Mouse (Mus musculus): ENCODE results near the gene Gzmf. TPM values are rescaled to one million over a fixed set of nuclear protein-coding genes. Genes with fewer than 3 reads are reported as not detected.
"Not testable (repeated sequence)": the region's sequence is repeated elsewhere in the genome, so short reads cannot be mapped to it uniquely, and the experiment has no call there.

Gzmf gene
- total and polyA plus RNA-seq, 3 experiments, result not detected

- TF ChIP-seq SMC3 (IDR thresholded peaks at IDR 0.05; ENCODE audit: low read depth, low read length), result peak; percentile 55
- peak; percentile 28 to 53 (median 51); a peak in 5 of 6 replicates for TF ChIP-seq CTCF (IDR thresholded peaks at IDR 0.05 in 2 of 3, conservative IDR thresholded peaks at IDR 0.05 in 1 of 3; ENCODE audit: control insufficient read depth in 1 of 3, insufficient read depth in 1 of 3, low read depth in 2 of 3, low read length in 3 of 3, poor library complexity in 1 of 3, severe bottlenecking in 1 of 3)
- peak; percentile 7 for TF ChIP-seq RAD21 (IDR thresholded peaks at IDR 0.05; ENCODE audit: low read depth, low read length)
- H3K9ac ChIP-seq (ENCODE audit: control insufficient read depth, low read depth, low read length, poor library complexity, severe bottlenecking); H3K4me3 ChIP-seq (ENCODE audit: control insufficient read depth in 1 of 2, insufficient read depth in 1 of 2, low read depth in 2 of 2, low read length in 2 of 2); H3K36me3 ChIP-seq (ENCODE audit: control insufficient read depth in 1 of 2, insufficient read depth in 2 of 2, low read length in 2 of 2); H3K27me3 ChIP-seq (ENCODE audit: control insufficient read depth in 1 of 2, insufficient read depth in 2 of 2, low read length in 2 of 2); H3K4me1 ChIP-seq (ENCODE audit: control insufficient read depth in 1 of 2, insufficient read depth in 2 of 2, low read length in 2 of 2); H3K27ac ChIP-seq (ENCODE audit: control insufficient read depth, low read depth, low read length); H3K79me2 ChIP-seq (ENCODE audit: control insufficient read depth, insufficient read depth, low read length, poor library complexity); H3K9me3 ChIP-seq (replicated peaks; ENCODE audit: insufficient read depth, low read length): not testable (repeated sequence)
- peak; percentile 41 for DNase-seq (ENCODE audit: low read depth, low spot score)
These were observed 6.2 kb downstream of the Gzmf start for GRCm38 (mm10) chr14:56205021-56205420.

GRCm38 (mm10) chr14:56203975-56204374, 7.2 kb downstream of the Gzmf start:
- Histone ChIP-seq H3K27me3 (ENCODE audit: control insufficient read depth in 1 of 2, insufficient read depth in 2 of 2, low read length in 2 of 2) (peaks cover 6 to 7% of the 10 kb centered on the region in 2 experiments), H3K36me3 (ENCODE audit: control insufficient read depth in 1 of 2, insufficient read depth in 2 of 2, low read length in 2 of 2) (no peaks in the 10 kb centered on the region), H3K9me3 (replicated peaks; ENCODE audit: insufficient read depth, low read length) (no peaks in the 10 kb centered on the region), H3K4me1 (ENCODE audit: control insufficient read depth in 1 of 2, insufficient read depth in 2 of 2, low read length in 2 of 2) (no peaks in the 10 kb centered on the region), H3K79me2 (ENCODE audit: control insufficient read depth, insufficient read depth, low read length, poor library complexity) (no peaks in the 10 kb centered on the region), H3K27ac (ENCODE audit: control insufficient read depth, low read depth, low read length) (no peak overlapping the region), H3K9ac (ENCODE audit: control insufficient read depth, low read depth, low read length, poor library complexity, severe bottlenecking) (no peak overlapping the region), H3K4me3 (ENCODE audit: control insufficient read depth in 1 of 2, insufficient read depth in 1 of 2, low read depth in 2 of 2, low read length in 2 of 2) (no peak overlapping the region)
- peak; percentile 67 for DNase-seq (ENCODE audit: low read depth, low spot score)
- peak; percentile 60 for TF ChIP-seq ZC3H11A (IDR thresholded peaks at IDR 0.05; ENCODE audit: low read depth, low read length)
- peak; percentile 81 for TF ChIP-seq SMC3 (IDR thresholded peaks at IDR 0.05; ENCODE audit: low read depth, low read length)
- no peak for TF ChIP-seq JUND (IDR thresholded peaks at IDR 0.05; ENCODE audit: low read depth, low read length)
- TF ChIP-seq NELFE (IDR thresholded peaks at IDR 0.05; ENCODE audit: low read depth, low read length), result no peak
- no peak for TF ChIP-seq MYB (IDR thresholded peaks at IDR 0.05; ENCODE audit: low read depth, low read length)
- TF ChIP-seq RAD21 (IDR thresholded peaks at IDR 0.05; ENCODE audit: low read depth, low read length), result peak; percentile 68
- TF ChIP-seq RCOR1 (IDR thresholded peaks at IDR 0.05; ENCODE audit: low read depth, low read length), result no peak
- peak; percentile 80 to 86 (median 83) for TF ChIP-seq CTCF (IDR thresholded peaks at IDR 0.05 in 2 of 3, conservative IDR thresholded peaks at IDR 0.05 in 1 of 3; ENCODE audit: control insufficient read depth in 1 of 3, insufficient read depth in 1 of 3, low read depth in 2 of 3, low read length in 3 of 3, poor library complexity in 1 of 3, severe bottlenecking in 1 of 3)
- TF ChIP-seq CHD2 (IDR thresholded peaks at IDR 0.05; ENCODE audit: low read length), result no peak

- Histone ChIP-seq H3K9ac (ENCODE audit: control insufficient read depth, low read depth, low read length, poor library complexity, severe bottlenecking) (no peak overlapping the region), H3K4me3 (ENCODE audit: control insufficient read depth in 1 of 2, insufficient read depth in 1 of 2, low read depth in 2 of 2, low read length in 2 of 2) (no peak overlapping the region), H3K4me1 (ENCODE audit: control insufficient read depth in 1 of 2, insufficient read depth in 2 of 2, low read length in 2 of 2) (no peaks in the 10 kb centered on the region), H3K9me3 (replicated peaks; ENCODE audit: insufficient read depth, low read length) (no peaks in the 10 kb centered on the region), H3K27ac (ENCODE audit: control insufficient read depth, low read depth, low read length) (no peak overlapping the region), H3K27me3 (ENCODE audit: control insufficient read depth in 1 of 2, insufficient read depth in 2 of 2, low read length in 2 of 2) (peaks cover 6 to 10% of the 10 kb centered on the region in 2 experiments), H3K79me2 (ENCODE audit: control insufficient read depth, insufficient read depth, low read length, poor library complexity) (no peaks in the 10 kb centered on the region), H3K36me3 (ENCODE audit: control insufficient read depth in 1 of 2, insufficient read depth in 2 of 2, low read length in 2 of 2) (no peaks in the 10 kb centered on the region)
- no peak for TF ChIP-seq GATA1 (IDR thresholded peaks at IDR 0.05; ENCODE audit: low read depth, low read length)
- TF ChIP-seq CHD2 (IDR thresholded peaks at IDR 0.05; ENCODE audit: low read length), result no peak
- no peak for TF ChIP-seq NRF1 (IDR thresholded peaks at IDR 0.05; ENCODE audit: insufficient read depth, low read depth, low read length, poor library complexity, severe bottlenecking)
- TF ChIP-seq TAL1 (IDR thresholded peaks at IDR 0.05; ENCODE audit: low read length), result no peak
- no peak for DNase-seq (ENCODE audit: low read depth, low spot score)
These were observed 24.3 kb downstream of the Gzmf start for GRCm38 (mm10) chr14:56186946-56187345.

All from MEL (cell line).